Mouse (Mus musculus) thymus, postnatal 25 days (tissue): ENCODE data around the gene Smg5.
"Not testable (repeated sequence)": the region's sequence is repeated elsewhere in the genome, so short reads cannot be mapped to it uniquely, and the experiment has no call there.

ENCODE experiments used
- DNase-seq: peaks from one replicate; pipeline ENCODE4 v3.0.0; 2022

Gene Smg5

GRCm38 (mm10) chr3:88336058-88337013 lies at the start of gene Smg5, which contains the start of gene Tmem79:
Gene Smg5 (plus strand): TSS chr3:88336260.
Gene Tmem79 (minus strand): TSS chr3:88336148.
- DNase-seq, result peak; percentile 98

GRCm38 (mm10) chr3:88287110-88287509 lies 49.0 kb upstream of the Smg5 start, which contains the start of gene Gm38392:
Gene Gm38392 (minus strand): TSS chr3:88287210.
- no peak for DNase-seq

GRCm38 (mm10) chr3:88288133-88288713 lies 47.8 kb upstream of the Smg5 start:
- DNase-seq, result not testable (repeated sequence)

GRCm38 (mm10) chr3:88291970-88292369 lies 44.1 kb upstream of the Smg5 start:
- peak; percentile 36 for DNase-seq

GRCm38 (mm10) chr3:88295272-88295671 lies 40.8 kb upstream of the Smg5 start:
- not testable (repeated sequence) for DNase-seq

GRCm38 (mm10) chr3:88296110-88296560 lies 39.9 kb upstream of the Smg5 start:
- no peak for DNase-seq

GRCm38 (mm10) chr3:88296561-88297318 lies 39.3 kb upstream of the Smg5 start, which contains the start of the genes Tsacc and Cct3:
Gene Tsacc (minus strand): TSS chr3:88296999.
Gene Cct3 (plus strand): TSS chr3:88297116.
- DNase-seq, result peak; percentile 93

GRCm38 (mm10) chr3:88297321-88297851 lies 38.7 kb upstream of the Smg5 start:
- no peak for DNase-seq

GRCm38 (mm10) chr3:88299172-88299571 lies 36.9 kb upstream of the Smg5 start:
- DNase-seq, result no peak

- peak; percentile 54 for DNase-seq
These were observed 11.1 kb upstream of the Smg5 start, which contains the start of gene Glmp for GRCm38 (mm10) chr3:88324951-88325405. Gene Glmp (plus strand): TSS chr3:88325023.

GRCm38 (mm10) chr3:88328956-88329355 lies 7.1 kb upstream of the Smg5 start:
- no peak for DNase-seq

- DNase-seq, result peak; percentile 60
These were observed 4.8 kb upstream of the Smg5 start for GRCm38 (mm10) chr3:88331282-88331681.

GRCm38 (mm10) chr3:88334029-88334658 lies 1.9 kb upstream of the Smg5 start:
- DNase-seq, result no peak

GRCm38 (mm10) chr3:88334902-88335435 lies 1.1 kb upstream of the Smg5 start:
- DNase-seq, result no peak

GRCm38 (mm10) chr3:88335436-88336053 lies 515 bp upstream of the Smg5 start:
- DNase-seq, result no peak

GRCm38 (mm10) chr3:88337367-88338020 lies 1.4 kb downstream of the Smg5 start:
- DNase-seq, result peak; percentile 25

- DNase-seq, result no peak
These were observed 2.3 kb downstream of the Smg5 start for GRCm38 (mm10) chr3:88338316-88338715.

- no peak for DNase-seq
These were observed 2.9 kb downstream of the Smg5 start for GRCm38 (mm10) chr3:88339006-88339405.

GRCm38 (mm10) chr3:88350732-88351131 lies 14.7 kb downstream of the Smg5 start:
- DNase-seq, result no peak

- no peak for DNase-seq
These were observed 16.8 kb downstream of the Smg5 start for GRCm38 (mm10) chr3:88352907-88353306.
